Mouse (Mus musculus): ENCODE measurements around the gene Cd160. TPM values are rescaled to one million over a fixed set of nuclear protein-coding genes. Genes with fewer than 3 reads are reported as not detected.

Gene Cd160
- polyA plus RNA-seq, 1 experiment: 0.06 TPM

GRCm38 (mm10) chr3:96772949-96773348 is 56.2 kb downstream of the Cd160 start:
- no peak for DNase-seq (ENCODE audit: extremely low spot score in 1 of 2, low spot score in 1 of 2)

- no peak for DNase-seq (ENCODE audit: extremely low spot score in 1 of 2, low spot score in 1 of 2)
Observed at GRCm38 (mm10) chr3:96769971-96770370, 59.2 kb downstream of the Cd160 start.

GRCm38 (mm10) chr3:96764528-96764927 is 64.6 kb downstream of the Cd160 start:
- no peak for DNase-seq (ENCODE audit: extremely low spot score in 1 of 2, low spot score in 1 of 2)

GRCm38 (mm10) chr3:96759695-96760094 is 69.5 kb downstream of the Cd160 start:
- peak; percentile 25 to 63 for DNase-seq (ENCODE audit: extremely low spot score in 1 of 2, low spot score in 1 of 2)

GRCm38 (mm10) chr3:96757691-96758090 is 71.5 kb downstream of the Cd160 start:
- no peak for DNase-seq (ENCODE audit: extremely low spot score in 1 of 2, low spot score in 1 of 2)

GRCm38 (mm10) chr3:96755935-96756334 is 73.2 kb downstream of the Cd160 start:
- DNase-seq (ENCODE audit: extremely low spot score in 1 of 2, low spot score in 1 of 2): no peak

Other genes starting within 250 kb of the Cd160 start
- gene Polr3gl, start 235.2 kb downstream of the Cd160 start, polyA plus RNA-seq (2012; rRNA removed): 67.3 and 84.3 TPM in 2 replicates
- 50.2 and 57.4 TPM in 2 replicates for gene Ankrd34a, start 232.7 kb downstream of the Cd160 start, polyA plus RNA-seq (2012; rRNA removed)
- 30.3 and 30.7 TPM in 2 replicates for gene Lix1l, start 228.2 kb downstream of the Cd160 start, polyA plus RNA-seq (2012; rRNA removed)
- gene Rbm8a, start 199.4 kb downstream of the Cd160 start, polyA plus RNA-seq (2012; rRNA removed): 37.4 and 40.3 TPM in 2 replicates
- gene Pex11b, start 194.0 kb downstream of the Cd160 start, polyA plus RNA-seq (2012; rRNA removed): 61.4 and 64.5 TPM in 2 replicates
- gene Gm42957, start 193.9 kb downstream of the Cd160 start, polyA plus RNA-seq (2012; rRNA removed): 0.10 and 0.11 TPM in 2 replicates
- gene Itga10, start 183.8 kb downstream of the Cd160 start, polyA plus RNA-seq (2012; rRNA removed): 2.9 and 3.2 TPM in 2 replicates
- gene Ankrd35, start 159.2 kb downstream of the Cd160 start, polyA plus RNA-seq (2012; rRNA removed): 5.9 and 9.8 TPM in 2 replicates
- gene Pias3, start 133.0 kb downstream of the Cd160 start, polyA plus RNA-seq (2012; rRNA removed): 25.2 and 25.8 TPM in 2 replicates
- gene Nudt17, start 120.8 kb downstream of the Cd160 start, polyA plus RNA-seq (2012; rRNA removed): 10.2 and 10.5 TPM in 2 replicates
- gene Polr3c, start 101.7 kb downstream of the Cd160 start, polyA plus RNA-seq (2012; rRNA removed): 34.2 and 34.4 TPM in 2 replicates
- gene Rnf115, start 101.7 kb downstream of the Cd160 start, polyA plus RNA-seq (2012; rRNA removed): 46.0 and 49.0 TPM in 2 replicates
- gene Pdzk1, start 67 bp downstream of the Cd160 start, polyA plus RNA-seq (2012; rRNA removed): 0.32 and 0.36 TPM in 2 replicates
- 0.55 and 0.62 TPM in 2 replicates for gene Gja5, start 75.3 kb upstream of the Cd160 start, polyA plus RNA-seq (2012; rRNA removed)
- 17.7 and 19.3 TPM in 2 replicates for gene Gpr89, start 76.0 kb upstream of the Cd160 start, polyA plus RNA-seq (2012; rRNA removed)
- not detected in 2 replicates for gene Gja8, start 96.7 kb upstream of the Cd160 start, polyA plus RNA-seq (2012; rRNA removed)